Mouse (Mus musculus): Measurements from ENCODE around the gene Pigm.
A peak's percentile ranks its signal among the peaks of the same experiment; 100 is the strongest.

- no peak for TF ChIP-seq CTCF (IDR thresholded peaks at IDR 0.05; ENCODE audit: low read depth, low read length)
- TF ChIP-seq POLR2A (IDR thresholded peaks at IDR 0.05; ENCODE audit: borderline replicate concordance, low read depth, low read length) = peak; percentile 52; the same call in 1 of the 2 replicates
Observed at GRCm38 (mm10) chr1:172376198-172376667, at the start of gene Pigm.
